Mouse (Mus musculus): ENCODE measurements around the gene Setmar. TPM values are rescaled to one million over a fixed set of nuclear protein-coding genes. Genes with fewer than 3 reads are reported as not detected.

Setmar gene
- polyA plus RNA-seq, 1 experiment: 3.6 TPM

DNA sequence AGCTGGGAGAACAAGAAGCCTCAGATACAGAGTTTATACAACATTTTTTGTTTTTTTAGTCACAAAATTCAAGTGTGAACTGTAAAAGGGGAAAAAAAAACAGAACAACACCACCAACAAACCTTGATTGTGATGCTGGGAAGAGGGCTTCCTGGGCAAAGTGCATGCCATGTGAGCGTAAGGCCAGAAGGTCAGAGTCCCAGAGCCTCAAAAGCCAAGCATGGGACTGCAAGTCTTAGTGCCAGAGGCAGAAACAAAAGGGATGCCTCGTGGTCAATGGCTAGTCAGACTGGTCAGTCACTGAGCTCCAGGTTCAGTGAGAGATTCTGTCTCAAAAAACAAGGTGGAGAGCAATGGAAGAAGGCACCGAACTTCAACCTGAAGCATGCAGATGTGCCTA is 27.8 kb downstream of the Setmar start:
- H3K36me3 ChIP-seq (ENCODE audit: control insufficient read depth, insufficient read depth, low read length): no peaks in the 10 kb centered on the region
- H3K27me3 ChIP-seq (replicated peaks; ENCODE audit: control insufficient read depth, insufficient read depth, low read length): no peaks in the 10 kb centered on the region
- H3K4me1 ChIP-seq (ENCODE audit: control insufficient read depth, insufficient read depth, low read length): peaks cover 20% of the 10 kb centered on the region; the same call in 1 of the 2 replicates
- WGBS: 57% methylated on average over 3 of the region's 3 CpGs
- peak; percentile 85 for DNase-seq
- no peak overlapping the region for H3K4me3 ChIP-seq (ENCODE audit: insufficient read depth, low read depth, low read length)
- H3K27ac ChIP-seq (ENCODE audit: insufficient read depth, low read depth, low read length): peak overlapping the region; percentile 93
- TF ChIP-seq POLR2A (IDR thresholded peaks at IDR 0.05; ENCODE audit: low read depth, low read length): no peak
- no peak for TF ChIP-seq CTCF (conservative IDR thresholded peaks at IDR 0.05; ENCODE audit: insufficient read depth, insufficient read length, low read depth, low read length)

DNA sequence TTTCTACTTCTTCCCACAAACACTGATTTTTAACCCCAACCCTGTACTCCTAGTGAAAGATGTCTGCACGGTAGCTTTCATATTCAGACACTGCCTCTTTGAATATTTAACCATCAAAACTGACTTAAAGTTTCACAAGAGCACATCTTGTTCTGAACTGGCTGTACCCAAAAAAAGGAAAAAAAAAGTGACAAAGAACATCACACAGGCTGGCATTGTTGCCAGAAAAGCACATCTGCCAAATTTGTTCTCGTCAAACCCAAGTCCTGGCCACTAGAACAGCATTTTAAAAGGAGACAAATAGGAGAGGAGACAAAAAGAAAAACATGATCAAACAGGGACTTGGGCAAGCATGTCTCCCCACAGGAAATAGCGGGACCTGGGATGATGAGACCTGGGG is 28.6 kb downstream of the Setmar start:
- H3K4me3 ChIP-seq (ENCODE audit: insufficient read depth, low read depth, low read length): no peak overlapping the region
- no peaks in the 10 kb centered on the region for H3K27me3 ChIP-seq (replicated peaks; ENCODE audit: control insufficient read depth, insufficient read depth, low read length)
- H3K4me1 ChIP-seq (ENCODE audit: control insufficient read depth, insufficient read depth, low read length): peaks cover 20% of the 10 kb centered on the region; the same call in 1 of the 2 replicates
- peak overlapping the region; percentile 79 for H3K27ac ChIP-seq (ENCODE audit: insufficient read depth, low read depth, low read length)
- WGBS: 64% methylated on average over 3 of the region's 3 CpGs
- peak; percentile 82 for DNase-seq
- no peak for TF ChIP-seq CTCF (conservative IDR thresholded peaks at IDR 0.05; ENCODE audit: insufficient read depth, insufficient read length, low read depth, low read length)
- no peak for TF ChIP-seq POLR2A (IDR thresholded peaks at IDR 0.05; ENCODE audit: low read depth, low read length)
- H3K36me3 ChIP-seq (ENCODE audit: control insufficient read depth, insufficient read depth, low read length): no peaks in the 10 kb centered on the region

DNA sequence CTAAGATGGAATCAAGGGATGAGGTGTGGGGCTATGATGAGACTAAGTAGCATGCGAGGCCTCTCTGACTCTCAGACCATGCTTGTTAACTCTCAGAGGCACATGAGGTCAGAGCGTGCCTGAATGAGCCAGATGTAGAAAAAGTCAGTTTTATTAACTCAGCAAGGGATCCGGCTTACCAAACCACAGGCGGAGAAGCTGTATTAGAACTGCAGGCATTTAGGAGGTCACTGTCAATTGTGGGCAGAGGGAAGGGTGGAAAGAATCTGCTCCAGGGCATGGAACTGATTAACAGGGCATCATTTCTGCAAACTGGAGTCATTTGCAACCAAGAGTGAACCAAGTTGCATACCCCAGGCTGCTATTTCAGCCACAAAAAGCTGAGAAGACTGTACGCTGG is 30.6 kb downstream of the Setmar start:
- 49% methylated on average over 5 of the region's 5 CpGs for WGBS
- peak; percentile 28 for DNase-seq
- Histone ChIP-seq H3K36me3 (ENCODE audit: control insufficient read depth, insufficient read depth, low read length) (no peaks in the 10 kb centered on the region), H3K4me1 (ENCODE audit: control insufficient read depth, insufficient read depth, low read length) (peaks cover 24% of the 10 kb centered on the region; the same call in 1 of the 2 replicates), H3K27me3 (replicated peaks; ENCODE audit: control insufficient read depth, insufficient read depth, low read length) (no peaks in the 10 kb centered on the region), H3K27ac (ENCODE audit: insufficient read depth, low read depth, low read length) (peak overlapping the region; percentile 24), H3K4me3 (ENCODE audit: insufficient read depth, low read depth, low read length) (no peak overlapping the region)
- TF ChIP-seq POLR2A (IDR thresholded peaks at IDR 0.05; ENCODE audit: low read depth, low read length) (no peak), CTCF (conservative IDR thresholded peaks at IDR 0.05; ENCODE audit: insufficient read depth, insufficient read length, low read depth, low read length) (no peak)

DNA sequence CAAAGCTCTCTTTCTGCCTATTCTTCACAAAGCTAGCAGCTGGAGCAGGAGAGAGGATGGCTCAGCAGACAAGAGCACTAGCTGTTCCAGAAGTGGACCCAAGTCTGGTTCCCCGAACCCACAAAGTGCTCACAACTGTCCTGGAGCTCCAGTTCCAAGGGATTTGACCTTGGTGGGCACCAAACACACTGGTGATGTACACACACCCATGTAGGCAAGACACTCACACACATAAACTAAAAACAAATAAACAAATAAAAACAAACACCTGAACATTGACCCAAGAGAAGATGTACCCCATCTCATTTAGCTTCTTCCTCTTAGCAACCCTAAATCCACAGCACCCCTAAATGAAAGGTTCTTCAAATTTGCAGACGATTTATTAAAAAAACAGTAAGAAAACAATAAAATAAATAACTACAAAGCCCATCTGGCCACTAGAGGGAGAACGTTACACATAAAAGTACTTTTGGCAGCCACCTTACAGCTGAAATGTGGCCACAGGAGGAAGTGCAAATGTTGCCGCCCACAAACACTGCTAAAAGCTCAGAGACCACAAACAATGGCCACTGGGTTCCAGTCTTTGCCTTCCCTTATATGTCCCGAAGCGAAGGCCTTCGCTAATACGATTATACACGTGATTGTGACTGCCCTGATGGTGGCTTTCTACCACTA is 33.5 kb downstream of the Setmar start:
- H3K27me3 ChIP-seq (replicated peaks; ENCODE audit: control insufficient read depth, insufficient read depth, low read length): no peaks in the 10 kb centered on the region
- TF ChIP-seq CTCF (conservative IDR thresholded peaks at IDR 0.05; ENCODE audit: insufficient read depth, insufficient read length, low read depth, low read length) (peak; percentile 71), POLR2A (IDR thresholded peaks at IDR 0.05; ENCODE audit: low read depth, low read length) (no peak)
- peaks cover 37% of the 10 kb centered on the region for H3K4me1 ChIP-seq (ENCODE audit: control insufficient read depth, insufficient read depth, low read length)
- peak; percentile 90 for DNase-seq
- H3K27ac ChIP-seq (ENCODE audit: insufficient read depth, low read depth, low read length): peak overlapping the region; percentile 47
- H3K36me3 ChIP-seq (ENCODE audit: control insufficient read depth, insufficient read depth, low read length): no peaks in the 10 kb centered on the region
- WGBS: 7% methylated on average over 9 of the region's 9 CpGs
- H3K4me3 ChIP-seq (ENCODE audit: insufficient read depth, low read depth, low read length): no peak overlapping the region

DNA sequence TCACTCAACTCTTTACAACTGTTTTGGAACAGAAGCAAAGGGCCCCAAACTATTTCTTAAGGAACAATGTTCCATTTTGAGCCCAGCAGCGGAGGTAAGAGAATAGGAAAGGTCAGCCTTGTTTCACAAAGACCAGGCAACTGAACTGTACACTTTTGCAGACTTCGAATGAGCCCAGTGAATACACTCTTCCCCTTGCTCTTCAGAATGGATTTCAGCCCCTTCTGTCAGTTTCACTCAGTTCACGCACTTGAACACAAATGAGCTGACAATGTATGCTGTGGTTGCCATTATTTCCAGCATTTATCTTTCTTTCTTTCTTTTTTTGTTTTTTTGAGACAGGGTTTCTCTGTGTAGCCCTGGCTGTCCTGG is 34.0 kb downstream of the Setmar start:
- DNase-seq: no peak
- no peak for TF ChIP-seq CTCF (conservative IDR thresholded peaks at IDR 0.05; ENCODE audit: insufficient read depth, insufficient read length, low read depth, low read length)
- TF ChIP-seq POLR2A (IDR thresholded peaks at IDR 0.05; ENCODE audit: low read depth, low read length): no peak
- H3K27ac ChIP-seq (ENCODE audit: insufficient read depth, low read depth, low read length): peak overlapping the region; percentile 47
- H3K36me3 ChIP-seq (ENCODE audit: control insufficient read depth, insufficient read depth, low read length): no peaks in the 10 kb centered on the region
- H3K27me3 ChIP-seq (replicated peaks; ENCODE audit: control insufficient read depth, insufficient read depth, low read length): no peaks in the 10 kb centered on the region
- 89% methylated on average over 3 of the region's 3 CpGs for WGBS
- H3K4me1 ChIP-seq (ENCODE audit: control insufficient read depth, insufficient read depth, low read length): peaks cover 39% of the 10 kb centered on the region
- H3K4me3 ChIP-seq (ENCODE audit: insufficient read depth, low read depth, low read length): no peak overlapping the region

DNA sequence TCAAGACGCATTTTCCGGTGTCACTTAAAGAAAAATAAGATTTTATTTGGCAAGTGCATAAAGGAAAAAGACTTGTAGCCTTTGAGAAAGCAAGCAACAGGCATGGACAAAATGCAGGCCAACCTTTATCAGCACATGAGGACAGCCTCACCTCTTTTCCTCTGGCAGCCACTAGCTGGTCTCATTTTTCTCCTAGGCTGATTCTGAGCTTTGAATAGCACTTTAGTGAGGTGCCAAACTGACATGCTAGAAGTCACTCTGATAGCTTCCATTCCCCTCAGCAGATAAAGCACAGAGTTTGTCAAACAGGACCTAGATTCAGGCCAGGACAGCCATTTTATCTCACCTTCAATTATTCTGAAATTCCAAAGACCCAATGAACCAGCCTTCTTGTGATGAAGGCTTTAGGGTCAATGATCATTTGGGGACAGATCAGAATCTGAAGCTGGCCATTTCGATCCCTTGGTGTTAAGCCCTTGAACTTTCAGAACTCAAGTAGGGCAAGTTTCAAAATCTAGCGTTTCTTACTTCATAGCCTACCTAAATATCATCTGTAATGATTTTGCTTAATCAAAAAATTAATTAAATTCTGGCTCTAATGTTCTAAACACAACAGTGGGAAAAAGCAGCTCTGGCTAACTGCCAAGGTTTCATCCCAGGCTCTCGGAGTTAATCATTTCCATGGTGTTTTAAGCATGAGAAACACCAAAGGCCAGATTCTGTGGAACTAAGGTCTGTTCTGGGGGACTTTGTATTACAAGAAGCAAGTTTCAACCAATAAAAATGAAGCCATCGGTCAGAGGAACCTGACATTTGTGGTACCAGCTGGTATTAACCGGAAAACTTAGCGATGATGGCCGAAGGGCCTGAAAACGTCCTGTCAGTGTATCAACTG is 37.3 kb downstream of the Setmar start:
- 39% methylated on average over 10 of the region's 10 CpGs for WGBS
- Histone ChIP-seq H3K27me3 (replicated peaks; ENCODE audit: control insufficient read depth, insufficient read depth, low read length) (no peaks in the 10 kb centered on the region), H3K4me1 (ENCODE audit: control insufficient read depth, insufficient read depth, low read length) (peaks cover 26% of the 10 kb centered on the region), H3K36me3 (ENCODE audit: control insufficient read depth, insufficient read depth, low read length) (no peaks in the 10 kb centered on the region), H3K4me3 (ENCODE audit: insufficient read depth, low read depth, low read length) (no peak overlapping the region), H3K27ac (ENCODE audit: insufficient read depth, low read depth, low read length) (peak overlapping the region; percentile 99)
- peak; percentile 91 for DNase-seq
- TF ChIP-seq CTCF (conservative IDR thresholded peaks at IDR 0.05; ENCODE audit: insufficient read depth, insufficient read length, low read depth, low read length) (no peak), POLR2A (IDR thresholded peaks at IDR 0.05; ENCODE audit: low read depth, low read length) (no peak)

DNA sequence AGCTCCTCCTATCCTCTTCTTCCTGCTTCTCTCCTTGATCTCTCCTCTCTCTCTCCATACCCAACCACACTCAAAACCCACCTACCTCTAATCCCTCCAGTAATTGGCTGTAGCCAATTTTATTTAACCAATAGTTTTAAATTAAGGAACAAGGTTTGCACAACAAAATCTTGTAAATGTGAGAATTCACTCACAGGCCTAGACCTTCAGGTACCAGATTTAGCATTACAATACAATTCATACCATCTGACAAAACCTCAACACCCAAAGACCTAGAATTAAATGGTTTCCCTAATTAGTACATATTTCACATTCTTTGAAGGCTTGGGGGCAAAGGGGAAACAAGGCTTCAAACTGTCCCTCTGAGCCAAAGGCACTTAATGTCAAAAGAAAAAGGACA is 42.5 kb downstream of the Setmar start:
- no peak for DNase-seq
- no peak overlapping the region for H3K4me3 ChIP-seq (ENCODE audit: insufficient read depth, low read depth, low read length)
- no peak for TF ChIP-seq POLR2A (IDR thresholded peaks at IDR 0.05; ENCODE audit: low read depth, low read length)
- TF ChIP-seq CTCF (conservative IDR thresholded peaks at IDR 0.05; ENCODE audit: insufficient read depth, insufficient read length, low read depth, low read length): no peak
- H3K27me3 ChIP-seq (replicated peaks; ENCODE audit: control insufficient read depth, insufficient read depth, low read length): no peaks in the 10 kb centered on the region
- peaks cover 14% of the 10 kb centered on the region for H3K4me1 ChIP-seq (ENCODE audit: control insufficient read depth, insufficient read depth, low read length)
- no peaks in the 10 kb centered on the region for H3K36me3 ChIP-seq (ENCODE audit: control insufficient read depth, insufficient read depth, low read length)
- H3K27ac ChIP-seq (ENCODE audit: insufficient read depth, low read depth, low read length): no peak overlapping the region

Measured in kidney, adult 2 months (tissue).